Mouse (Mus musculus) E14TG2a.4 (cell line): ENCODE data around the gene Rps19bp1.

Source experiments
- CTCF ChIP-seq: conservative IDR thresholded peaks from 2 replicates; pipeline ENCODE4 v1.5.1; 2014; ENCODE audit warnings: low read length
- POU5F1 ChIP-seq: IDR thresholded peaks from 2 replicates; pipeline ENCODE4 v1.6.1; 2014; ENCODE audit warnings: low read length, borderline replicate concordance

GRCm38 (mm10) chr15:80256656-80257601 lies 7.2 kb downstream of the Rps19bp1 start:
- TF ChIP-seq CTCF (no peak), POU5F1 (no peak)
